Mouse (Mus musculus): Measurements from ENCODE around the gene Pde4d. TPM values are rescaled to one million over a fixed set of nuclear protein-coding genes. Genes with fewer than 3 reads are reported as not detected.
A peak's percentile ranks its signal among the peaks of the same experiment; 100 is the strongest.

Gene Pde4d
- polyA plus RNA-seq, 1 experiment from 2014 or later: 8.7 TPM

- no peak for ATAC-seq (ENCODE audit: low FRiP score)
- no peak for DNase-seq (ENCODE audit: low spot score, missing footprints)
- Histone ChIP-seq H3K9ac (ENCODE audit: low read length) (no peak overlapping the region), H3K4me2 (no peak overlapping the region), H3K27me3 (ENCODE audit: control insufficient read depth, insufficient read depth, low read length) (no peaks in the 10 kb centered on the region), H3K27ac (ENCODE audit: low read depth, low read length) (no peak overlapping the region), H3K4me1 (ENCODE audit: control insufficient read depth, insufficient read depth, low read length) (no peaks in the 10 kb centered on the region), H3K36me3 (ENCODE audit: control insufficient read depth, insufficient read depth, low read length) (no peaks in the 10 kb centered on the region), H3K9me3 (ENCODE audit: control insufficient read depth, low read length) (no peaks in the 10 kb centered on the region; the same call in 1 of the 2 replicates), H3K4me3 (ENCODE audit: low read depth, low read length) (no peak overlapping the region)
- 80% methylated on average over 10 of the region's 10 CpGs for WGBS
Measured at GRCm38 (mm10) chr13:109278504-109278912, 828.8 kb downstream of the Pde4d start.

- H3K27ac ChIP-seq (ENCODE audit: low read depth, low read length): no peak overlapping the region
- H3K4me2 ChIP-seq: no peak overlapping the region
- no peak for ATAC-seq (ENCODE audit: low FRiP score)
- no peaks in the 10 kb centered on the region for H3K27me3 ChIP-seq (ENCODE audit: control insufficient read depth, insufficient read depth, low read length)
- H3K4me1 ChIP-seq (ENCODE audit: control insufficient read depth, insufficient read depth, low read length): no peaks in the 10 kb centered on the region
- H3K9ac ChIP-seq (ENCODE audit: low read length): no peak overlapping the region
- H3K9me3 ChIP-seq (ENCODE audit: control insufficient read depth, low read length): no peaks in the 10 kb centered on the region; the same call in 1 of the 2 replicates
- no peak for DNase-seq (ENCODE audit: low spot score, missing footprints)
- WGBS: 86% methylated on average over 6 of the region's 6 CpGs
- no peak overlapping the region for H3K4me3 ChIP-seq (ENCODE audit: low read depth, low read length)
- no peaks in the 10 kb centered on the region for H3K36me3 ChIP-seq (ENCODE audit: control insufficient read depth, insufficient read depth, low read length)
Measured at GRCm38 (mm10) chr13:109279211-109279610, 829.5 kb downstream of the Pde4d start.

- Histone ChIP-seq H3K4me3 (ENCODE audit: low read depth, low read length) (no peak overlapping the region), H3K27ac (ENCODE audit: low read depth, low read length) (no peak overlapping the region), H3K9me3 (ENCODE audit: control insufficient read depth, low read length) (no peaks in the 10 kb centered on the region; the same call in 1 of the 2 replicates), H3K36me3 (ENCODE audit: control insufficient read depth, insufficient read depth, low read length) (no peaks in the 10 kb centered on the region), H3K4me1 (ENCODE audit: control insufficient read depth, insufficient read depth, low read length) (no peaks in the 10 kb centered on the region), H3K27me3 (ENCODE audit: control insufficient read depth, insufficient read depth, low read length) (no peaks in the 10 kb centered on the region), H3K4me2 (no peak overlapping the region), H3K9ac (ENCODE audit: low read length) (no peak overlapping the region)
- ATAC-seq (ENCODE audit: low FRiP score): no peak
- WGBS: 96% methylated on average over 5 of the region's 5 CpGs
- DNase-seq (ENCODE audit: low spot score, missing footprints): no peak
Measured at GRCm38 (mm10) chr13:109280433-109280832, 830.7 kb downstream of the Pde4d start.

- Histone ChIP-seq H3K36me3 (ENCODE audit: control insufficient read depth, insufficient read depth, low read length) (no peaks in the 10 kb centered on the region), H3K4me2 (no peak overlapping the region), H3K9me3 (ENCODE audit: control insufficient read depth, low read length) (no peaks in the 10 kb centered on the region), H3K4me1 (ENCODE audit: control insufficient read depth, insufficient read depth, low read length) (no peaks in the 10 kb centered on the region), H3K4me3 (ENCODE audit: low read depth, low read length) (no peak overlapping the region), H3K27me3 (ENCODE audit: control insufficient read depth, insufficient read depth, low read length) (no peaks in the 10 kb centered on the region), H3K27ac (ENCODE audit: low read depth, low read length) (no peak overlapping the region), H3K9ac (ENCODE audit: low read length) (no peak overlapping the region)
- WGBS: 94% methylated on average over 6 of the region's 6 CpGs
- ATAC-seq (ENCODE audit: low FRiP score) (no peak), DNase-seq (ENCODE audit: low spot score, missing footprints) (no peak)
Measured at GRCm38 (mm10) chr13:109287465-109287864, 837.7 kb downstream of the Pde4d start.

GRCm38 (mm10) chr13:109290922-109291321 is 841.2 kb downstream of the Pde4d start:
- WGBS: 50% methylated on average over 4 of the region's 4 CpGs
- Histone ChIP-seq H3K9ac (ENCODE audit: low read length) (no peak overlapping the region), H3K4me3 (ENCODE audit: low read depth, low read length) (no peak overlapping the region), H3K4me2 (no peak overlapping the region), H3K27me3 (ENCODE audit: control insufficient read depth, insufficient read depth, low read length) (no peaks in the 10 kb centered on the region), H3K36me3 (ENCODE audit: control insufficient read depth, insufficient read depth, low read length) (no peaks in the 10 kb centered on the region), H3K4me1 (ENCODE audit: control insufficient read depth, insufficient read depth, low read length) (peaks cover 2% of the 10 kb centered on the region; the same call in 1 of the 2 replicates), H3K27ac (ENCODE audit: low read depth, low read length) (no peak overlapping the region), H3K9me3 (ENCODE audit: control insufficient read depth, low read length) (no peaks in the 10 kb centered on the region)
- ATAC-seq (ENCODE audit: low FRiP score) (no peak), DNase-seq (ENCODE audit: low spot score, missing footprints) (no peak)

GRCm38 (mm10) chr13:109293011-109293410 is 843.3 kb downstream of the Pde4d start:
- no peaks in the 10 kb centered on the region for H3K27me3 ChIP-seq (ENCODE audit: control insufficient read depth, insufficient read depth, low read length)
- no peak overlapping the region for H3K27ac ChIP-seq (ENCODE audit: low read depth, low read length)
- no peaks in the 10 kb centered on the region for H3K36me3 ChIP-seq (ENCODE audit: control insufficient read depth, insufficient read depth, low read length)
- DNase-seq (ENCODE audit: low spot score, missing footprints): no peak
- no peak overlapping the region for H3K4me2 ChIP-seq
- H3K4me3 ChIP-seq (ENCODE audit: low read depth, low read length): no peak overlapping the region
- H3K9me3 ChIP-seq (ENCODE audit: control insufficient read depth, low read length): no peaks in the 10 kb centered on the region
- peaks cover 2% of the 10 kb centered on the region; the same call in 1 of the 2 replicates for H3K4me1 ChIP-seq (ENCODE audit: control insufficient read depth, insufficient read depth, low read length)
- peak; percentile 45; the same call in 1 of the 2 replicates for ATAC-seq (ENCODE audit: low FRiP score)
- no peak overlapping the region for H3K9ac ChIP-seq (ENCODE audit: low read length)

GRCm38 (mm10) chr13:109296347-109297037 is 846.7 kb downstream of the Pde4d start:
- Histone ChIP-seq H3K4me3 (ENCODE audit: low read depth, low read length) (no peak overlapping the region), H3K9ac (ENCODE audit: low read length) (no peak overlapping the region), H3K27ac (ENCODE audit: low read depth, low read length) (no peak overlapping the region), H3K9me3 (ENCODE audit: control insufficient read depth, low read length) (no peaks in the 10 kb centered on the region), H3K36me3 (ENCODE audit: control insufficient read depth, insufficient read depth, low read length) (no peaks in the 10 kb centered on the region), H3K27me3 (ENCODE audit: control insufficient read depth, insufficient read depth, low read length) (no peaks in the 10 kb centered on the region), H3K4me1 (ENCODE audit: control insufficient read depth, insufficient read depth, low read length) (peaks cover 2% of the 10 kb centered on the region; the same call in 1 of the 2 replicates), H3K4me2 (no peak overlapping the region)
- peak; percentile 64; the same call in 1 of the 2 replicates for ATAC-seq (ENCODE audit: low FRiP score)
- WGBS: 62% methylated on average over 3 of the region's 3 CpGs
- no peak for DNase-seq (ENCODE audit: low spot score, missing footprints)

GRCm38 (mm10) chr13:109298852-109299251 is 849.1 kb downstream of the Pde4d start:
- peaks cover 2% of the 10 kb centered on the region; the same call in 1 of the 2 replicates for H3K4me1 ChIP-seq (ENCODE audit: control insufficient read depth, insufficient read depth, low read length)
- H3K36me3 ChIP-seq (ENCODE audit: control insufficient read depth, insufficient read depth, low read length): no peaks in the 10 kb centered on the region
- H3K9ac ChIP-seq (ENCODE audit: low read length): no peak overlapping the region
- no peak for DNase-seq (ENCODE audit: low spot score, missing footprints)
- ATAC-seq (ENCODE audit: low FRiP score): no peak
- no peak overlapping the region for H3K4me3 ChIP-seq (ENCODE audit: low read depth, low read length)
- H3K27me3 ChIP-seq (ENCODE audit: control insufficient read depth, insufficient read depth, low read length): no peaks in the 10 kb centered on the region
- no peak overlapping the region for H3K27ac ChIP-seq (ENCODE audit: low read depth, low read length)
- H3K4me2 ChIP-seq: no peak overlapping the region
- H3K9me3 ChIP-seq (ENCODE audit: control insufficient read depth, low read length): no peaks in the 10 kb centered on the region
- 89% methylated on average over 7 of the region's 7 CpGs for WGBS

GRCm38 (mm10) chr13:109299511-109300250 is 849.9 kb downstream of the Pde4d start:
- Histone ChIP-seq H3K36me3 (ENCODE audit: control insufficient read depth, insufficient read depth, low read length) (no peaks in the 10 kb centered on the region), H3K9me3 (ENCODE audit: control insufficient read depth, low read length) (no peaks in the 10 kb centered on the region), H3K4me1 (ENCODE audit: control insufficient read depth, insufficient read depth, low read length) (no peaks in the 10 kb centered on the region; the same call in 1 of the 2 replicates), H3K4me2 (no peak overlapping the region), H3K27ac (ENCODE audit: low read depth, low read length) (no peak overlapping the region), H3K27me3 (ENCODE audit: control insufficient read depth, insufficient read depth, low read length) (no peaks in the 10 kb centered on the region), H3K9ac (ENCODE audit: low read length) (no peak overlapping the region), H3K4me3 (ENCODE audit: low read depth, low read length) (no peak overlapping the region)
- WGBS: 91% methylated on average over 12 of the region's 12 CpGs
- ATAC-seq (ENCODE audit: low FRiP score) (no peak), DNase-seq (ENCODE audit: low spot score, missing footprints) (no peak)

All from midbrain, embryonic 11.5 days (tissue).